Mouse (Mus musculus): ENCODE measurements around the gene Hdhd5.

Hdhd5 gene

DNA sequence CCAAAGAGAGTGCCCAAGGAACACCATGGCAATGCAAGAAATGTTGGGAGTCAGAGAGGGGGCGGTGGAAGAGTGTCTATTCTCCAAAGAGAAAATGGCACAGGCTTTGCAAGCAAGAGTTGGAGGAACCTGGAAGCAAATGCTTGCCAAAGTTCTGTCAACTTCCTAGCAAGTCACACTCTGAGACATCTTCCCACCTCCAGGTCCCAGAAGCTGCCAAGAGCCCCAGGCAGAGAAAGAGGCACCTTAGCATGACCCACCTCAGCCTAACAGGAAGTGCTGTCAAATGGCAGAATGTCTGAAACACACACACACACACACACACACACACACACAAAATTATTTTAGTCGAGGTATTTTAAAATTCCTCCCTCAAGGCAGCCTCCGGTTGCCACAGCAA lies 27.1 kb downstream of the Hdhd5 start:
- POLR2A ChIA-PET, result no interaction called here
- CTCF ChIA-PET, result no interaction called here

DNA sequence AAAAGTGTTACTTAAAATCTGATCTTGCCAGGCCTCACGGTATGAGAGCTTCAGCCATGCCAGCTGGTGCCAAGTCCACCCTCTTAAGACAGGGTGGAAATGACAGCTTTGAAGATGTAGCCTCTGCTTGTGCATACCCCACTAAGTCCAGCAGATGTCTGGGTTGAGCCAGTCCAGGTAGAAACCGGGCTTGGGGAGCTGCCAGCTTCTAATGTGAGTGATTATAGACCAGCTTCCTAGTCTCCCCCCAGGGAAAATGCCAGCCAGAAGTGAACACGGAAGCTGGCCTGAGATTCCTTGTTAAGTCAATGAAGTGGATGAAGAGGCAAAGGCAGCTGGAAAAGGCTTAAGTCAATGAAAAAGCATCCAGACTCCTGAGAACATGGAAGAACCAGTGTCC lies 34.6 kb downstream of the Hdhd5 start:
- ChIA-PET CTCF (interaction anchor here (0.6 to 4.0 kb wide), 11 partner anchors 13 to 1894 kb away, joined by 3 to 15 read pairs (median 4); no protein-coding TSS in a partner anchor), POLR2A (interaction anchor here in 2 of 4 experiments (0.7 to 6.2 kb wide), 7 partner anchors 9 to 562 kb away, joined by 3 to 45 read pairs (median 3); no protein-coding TSS in a partner anchor)

DNA sequence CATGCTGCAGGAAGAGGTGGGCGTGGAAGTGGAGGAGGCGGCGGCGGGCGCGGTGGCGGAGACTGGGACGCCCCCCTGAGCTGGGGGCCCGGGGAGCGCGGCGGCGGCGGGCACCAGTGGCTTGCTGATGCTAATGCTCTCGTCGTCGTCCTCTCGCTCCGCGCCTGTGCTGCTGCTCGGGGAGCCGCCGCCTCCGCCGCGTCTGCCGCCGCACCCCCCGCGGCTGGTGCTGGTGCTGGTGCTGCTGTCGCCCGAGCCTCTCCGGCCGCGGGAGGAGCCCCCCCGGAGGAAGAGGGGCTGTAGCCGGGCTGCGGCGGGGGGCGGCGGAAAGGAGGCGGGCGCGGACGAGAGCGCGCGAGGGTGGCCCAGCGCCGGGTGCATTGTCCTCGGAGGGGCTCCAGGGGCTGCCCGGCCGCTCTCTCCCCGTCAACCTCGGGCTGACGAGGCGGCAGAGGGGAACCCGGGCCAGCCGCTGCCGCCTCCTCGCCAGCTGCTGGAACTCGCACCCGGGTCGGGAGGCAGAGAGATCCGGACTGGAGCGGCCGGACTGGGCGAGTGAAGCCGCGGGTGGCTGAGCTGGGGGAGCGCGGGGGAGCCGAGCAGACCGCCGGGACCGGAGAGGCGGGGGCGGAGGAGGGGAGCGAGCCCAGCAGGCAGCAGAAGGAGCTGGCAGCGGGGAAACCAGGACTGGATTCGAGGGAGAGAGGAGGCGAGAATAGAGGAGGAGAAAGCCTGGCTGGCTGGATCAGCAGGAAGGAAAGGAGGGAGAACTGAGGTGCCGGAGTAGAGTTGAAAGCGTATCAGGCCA lies 37.5 kb downstream of the Hdhd5 start, which contains the start of gene Tmem121b:
TSS of gene Tmem121b (minus strand) at position 434 of the 808 bp plus-strand sequence.
- ChIA-PET POLR2A (interaction anchor here in 2 of 4 experiments (0.7 to 6.2 kb wide), 13 partner anchors 11 to 250 kb away, joined by 3 to 45 read pairs (median 4); no protein-coding TSS in a partner anchor), CTCF (interaction anchor here in 2 of 4 experiments (1.0 to 4.0 kb wide), 8 partner anchors 11 to 405 kb away, joined by 3 to 20 read pairs (median 10); partner anchors contain the start of gene Hdhd5 (in 1 of the 2))

DNA sequence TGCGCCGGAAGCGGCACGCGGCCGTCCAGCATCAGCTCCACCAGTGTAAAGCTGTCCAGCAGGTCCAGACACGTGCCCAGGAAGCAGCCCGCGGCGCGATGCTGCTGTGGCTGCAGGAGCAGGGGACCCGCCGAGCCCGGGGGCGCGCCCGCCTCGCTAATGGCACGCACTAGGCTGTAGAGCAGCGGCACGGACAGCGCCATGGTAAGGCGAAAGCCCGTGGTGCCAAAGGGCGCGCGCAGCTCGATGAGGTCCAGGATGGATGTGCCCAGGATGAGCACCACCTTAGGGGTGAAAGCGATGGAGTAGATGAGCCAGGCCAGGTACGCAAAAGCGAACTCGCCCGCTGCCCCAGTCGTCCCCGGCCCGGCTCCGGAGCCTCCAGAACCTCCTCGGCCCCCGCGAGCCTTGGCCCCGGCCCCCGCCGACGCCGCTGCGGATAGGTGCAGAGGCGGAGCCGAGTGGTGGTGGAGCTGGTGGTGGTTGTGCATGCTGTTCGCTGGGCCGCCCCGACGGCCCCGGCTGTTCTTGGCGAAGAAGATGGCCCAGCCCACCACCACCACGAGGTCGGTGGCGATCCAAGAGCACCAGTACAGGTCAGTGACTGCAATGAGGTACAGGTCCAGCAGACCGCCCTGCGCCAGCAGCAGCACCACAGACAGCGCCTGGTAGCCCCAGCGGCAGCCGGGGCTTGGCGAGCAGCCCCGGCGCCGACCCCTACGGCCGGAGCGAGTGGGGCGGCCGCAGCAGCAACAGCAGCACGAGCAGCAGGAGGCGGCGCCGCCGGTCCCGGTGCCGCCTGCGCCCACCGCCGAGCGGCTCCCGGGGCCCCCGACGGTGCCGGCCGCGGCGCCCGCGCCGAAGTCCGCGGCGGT lies 38.4 kb downstream of the Hdhd5 start:
- CTCF ChIA-PET, result interaction anchor here in 3 of 4 experiments (0.6 to 4.0 kb wide), 6 partner anchors 10 to 405 kb away, joined by 4 to 20 read pairs (median 8); no protein-coding TSS in a partner anchor
- POLR2A ChIA-PET, result interaction anchor here in 3 of 4 experiments (0.7 to 6.2 kb wide), 10 partner anchors 9 to 251 kb away, joined by 3 to 45 read pairs (median 4); no protein-coding TSS in a partner anchor

DNA sequence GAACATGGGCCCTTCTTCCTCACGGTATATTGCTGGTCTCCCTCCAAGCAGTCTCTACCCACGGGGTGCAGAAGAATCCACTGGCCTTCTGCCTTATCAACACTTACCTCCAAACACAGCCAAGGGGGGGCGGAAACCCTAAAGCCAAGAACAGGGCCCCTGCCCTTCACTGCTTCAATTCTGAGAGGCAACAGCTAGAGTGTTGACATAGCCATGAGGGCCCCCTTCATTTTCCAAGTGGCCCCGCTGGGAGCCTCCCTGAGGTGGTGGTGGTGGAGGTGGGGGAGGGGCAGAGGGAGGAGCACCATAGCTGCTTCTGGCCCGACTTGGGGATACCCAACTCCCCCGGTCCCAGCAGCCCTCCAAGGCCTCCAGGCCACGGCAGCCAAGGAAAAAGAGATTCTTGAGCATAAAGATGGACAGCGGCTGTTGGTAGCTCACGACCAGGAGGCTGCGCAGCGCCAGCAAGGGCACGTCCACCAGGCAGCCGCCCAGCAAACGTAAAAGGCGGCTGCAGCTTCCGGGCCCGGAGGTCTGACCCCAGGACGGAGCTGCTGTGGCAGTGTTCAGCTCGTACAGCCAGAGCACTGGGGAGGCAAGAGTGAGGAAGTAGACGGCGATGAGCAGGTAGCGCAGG lies 39.1 kb downstream of the Hdhd5 start:
- ChIA-PET CTCF (interaction anchor here in 3 of 4 experiments (0.6 to 1.9 kb wide), 5 partner anchors 9 to 782 kb away, joined by 3 to 20 read pairs (median 7); no protein-coding TSS in a partner anchor), POLR2A (interaction anchor here in 3 of 4 experiments (0.8 to 2.2 kb wide), 3 partner anchors 8 to 19 kb away, joined by 3 to 12 read pairs (median 3); no protein-coding TSS in a partner anchor)

DNA sequence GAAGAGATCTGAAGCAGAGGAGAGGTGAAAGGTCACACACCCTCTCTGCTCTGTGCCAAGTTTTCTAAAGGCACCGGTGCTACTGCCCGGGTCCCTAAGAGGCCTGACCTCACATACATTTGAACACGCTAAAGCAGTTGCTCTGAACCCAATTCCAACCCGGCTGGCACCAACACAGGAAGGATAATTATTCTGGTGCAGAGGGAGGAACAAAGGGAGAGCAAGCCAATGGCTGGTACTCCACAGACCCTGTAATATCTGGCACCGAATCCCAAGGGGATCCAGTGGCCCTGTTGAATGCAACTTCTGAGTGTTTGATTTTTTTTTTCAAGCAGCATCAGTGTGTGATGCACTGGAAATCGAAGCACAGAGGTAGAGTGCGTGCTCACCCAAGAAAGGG lies 40.1 kb downstream of the Hdhd5 start:
- CTCF ChIA-PET, result no interaction called here
- POLR2A ChIA-PET, result interaction anchor here in 1 of 4 experiments (2.2 kb wide), 1 partner anchor 8 kb away, joined by 12 read pairs; no protein-coding TSS in a partner anchor

DNA sequence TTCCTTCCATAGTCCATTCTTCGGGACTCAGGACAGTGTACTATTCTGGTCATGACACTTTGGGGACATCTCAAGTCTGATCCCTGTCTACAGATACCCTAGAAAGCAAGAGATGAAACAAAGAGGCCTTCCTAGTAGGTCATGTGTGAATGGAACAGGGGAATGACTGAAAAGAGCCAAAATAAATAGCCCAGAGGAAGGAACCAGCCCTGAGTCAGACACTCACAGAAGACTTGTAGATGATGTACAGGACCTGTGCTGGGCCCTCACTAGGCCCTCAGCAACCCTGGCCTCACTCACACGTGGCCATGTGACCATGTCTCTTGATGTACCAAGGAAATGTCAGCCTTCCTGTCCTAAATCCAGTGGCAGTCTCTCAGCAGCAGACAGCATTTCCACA lies 41.7 kb downstream of the Hdhd5 start:
- POLR2A ChIA-PET, result no interaction called here

DNA sequence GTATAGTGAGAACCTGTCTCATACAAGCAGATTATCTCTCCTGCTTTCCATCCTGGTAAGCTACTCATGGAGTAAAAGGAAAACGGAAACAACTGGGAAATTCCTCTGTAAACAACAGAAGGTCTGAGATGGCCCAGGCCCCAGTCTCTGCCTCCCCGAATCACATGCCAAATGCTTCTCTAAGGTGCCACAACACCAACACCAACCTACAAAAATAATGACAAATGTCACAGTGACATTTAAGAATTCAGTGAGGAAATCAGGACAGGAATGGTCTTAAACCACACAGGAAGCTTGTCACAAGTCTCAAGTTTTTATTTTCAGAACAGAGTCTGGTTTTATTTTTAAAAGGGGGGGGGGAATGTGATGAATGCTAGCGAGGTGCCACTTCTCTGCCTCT lies 42.5 kb downstream of the Hdhd5 start:
- POLR2A ChIA-PET, result interaction anchor here in 2 of 4 experiments (0.6 to 1.2 kb wide), 2 partner anchors 10 to 236 kb away, joined by 3 read pairs; no protein-coding TSS in a partner anchor
- CTCF ChIA-PET, result interaction anchor here in 1 of 4 experiments (0.6 kb wide), 1 partner anchor 282 kb away, joined by 5 read pairs; no protein-coding TSS in a partner anchor

More for the DNA sequence above, 41.7 kb downstream of the Hdhd5 start:
- CTCF ChIA-PET, result interaction anchor here in 1 of 4 experiments (0.7 kb wide), 1 partner anchor 76 kb away, joined by 3 read pairs; no protein-coding TSS in a partner anchor

DNA sequence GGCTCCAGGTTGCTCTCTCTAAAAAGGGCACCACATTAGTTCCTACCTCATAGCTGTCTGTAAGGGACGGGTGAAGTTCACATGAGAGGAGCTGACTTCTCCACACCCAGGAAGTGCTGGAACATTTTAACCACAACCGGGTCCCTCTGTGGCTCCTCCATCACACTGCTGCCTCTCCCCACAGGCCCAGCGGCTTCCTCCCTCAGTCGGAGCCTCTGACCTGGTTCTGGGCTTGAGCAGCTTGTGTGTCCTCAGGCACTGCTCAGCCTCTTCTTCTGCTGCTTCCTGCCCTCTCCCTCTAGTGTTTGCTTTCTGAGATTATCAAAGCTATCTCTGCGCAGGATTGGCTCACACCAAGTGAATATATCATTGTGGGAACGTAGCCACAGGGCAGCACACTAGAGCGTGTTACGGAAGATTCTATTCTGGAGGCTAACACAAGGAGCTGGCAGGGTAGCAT lies 45.0 kb downstream of the Hdhd5 start:
- ChIA-PET POLR2A (interaction anchor here in 1 of 4 experiments (1.2 to 1.5 kb wide), 3 partner anchors 11 to 19 kb away, joined by 3 to 4 read pairs (median 3); no protein-coding TSS in a partner anchor), CTCF (interaction anchor here in 1 of 4 experiments (1.4 kb wide), 1 partner anchor 1119 kb away, joined by 5 read pairs; no protein-coding TSS in a partner anchor)

DNA sequence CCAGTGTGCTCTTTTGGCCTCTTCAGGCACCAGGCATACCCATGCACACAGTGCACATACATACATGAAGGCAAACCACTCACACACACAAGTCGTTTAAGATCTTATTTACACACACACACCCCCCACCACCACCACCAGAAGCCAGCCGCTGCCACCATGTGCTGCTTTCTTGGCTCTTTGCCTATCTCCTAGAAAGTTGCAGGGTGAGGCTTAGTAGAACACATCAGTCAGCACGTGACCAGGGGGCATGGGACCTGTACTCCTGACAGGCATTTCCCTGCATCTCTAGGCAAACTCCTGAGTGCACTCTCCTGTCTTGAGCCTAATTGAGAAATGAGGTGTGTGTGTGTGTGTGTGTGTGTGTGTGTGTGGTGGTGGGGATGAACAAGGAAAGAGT lies 46.1 kb downstream of the Hdhd5 start:
- ChIA-PET POLR2A (interaction anchor here in 3 of 4 experiments (0.6 to 1.5 kb wide), 4 partner anchors 10 to 71 kb away, joined by 3 to 9 read pairs (median 6); no protein-coding TSS in a partner anchor), CTCF (no interaction called here)

DNA sequence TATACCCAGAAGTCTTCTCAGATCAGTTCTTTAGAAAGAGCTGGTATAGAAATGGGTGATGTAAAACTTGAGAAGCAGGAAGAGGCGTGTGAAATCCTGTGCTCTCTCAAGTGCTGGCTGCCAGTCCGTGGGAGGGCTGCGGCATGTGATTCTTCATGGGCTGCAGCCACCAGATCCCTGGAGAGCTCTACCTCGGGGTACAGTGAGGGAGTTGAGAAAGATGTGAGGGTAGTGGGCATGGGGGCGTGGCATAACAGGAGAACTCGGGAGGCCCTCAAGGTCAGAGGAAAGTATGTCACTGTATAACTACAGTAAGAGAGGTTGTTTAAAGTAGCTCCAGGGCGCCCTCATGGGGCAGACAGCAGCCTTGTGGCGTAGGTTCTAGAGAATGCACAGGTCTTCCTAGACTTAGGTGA lies 47.9 kb downstream of the Hdhd5 start:
- CTCF ChIA-PET, result interaction anchor here in 3 of 4 experiments (0.5 to 3.2 kb wide), 26 partner anchors 9 to 413 kb away, joined by 3 to 20 read pairs (median 4); partner anchors contain the start of genes Il17ra (in 2 of the 3) and Tmem121b (in 1 of the 3)
- POLR2A ChIA-PET, result interaction anchor here (0.5 to 2.2 kb wide), 11 partner anchors 9 to 185 kb away, joined by 3 to 12 read pairs (median 3); partner anchors contain the start of gene Tmem121b (in 2 of the 4)

DNA sequence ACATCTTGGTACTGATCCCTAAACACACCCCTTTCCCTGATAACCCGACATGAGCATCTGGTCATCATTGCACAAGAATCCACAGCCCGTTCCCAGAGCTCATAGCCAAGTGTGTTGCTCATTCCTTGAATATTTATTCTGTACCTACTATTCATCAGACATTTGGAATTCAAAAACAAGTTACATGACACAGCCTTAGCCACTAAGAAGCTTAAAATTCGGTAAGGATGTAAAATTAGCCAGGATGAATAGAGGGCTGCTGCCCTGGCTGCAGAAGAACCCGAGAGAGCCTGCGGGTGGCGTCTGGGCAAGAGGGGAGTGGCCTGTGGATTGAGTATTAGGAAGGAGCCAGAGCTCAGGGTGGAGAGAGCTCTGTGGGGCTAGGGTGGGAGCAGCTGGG lies 48.4 kb downstream of the Hdhd5 start:
- ChIA-PET POLR2A (interaction anchor here in 3 of 4 experiments (0.9 to 2.2 kb wide), 9 partner anchors 9 to 27 kb away, joined by 3 to 12 read pairs (median 5); partner anchors contain the start of gene Tmem121b (in 2 of the 3)), CTCF (interaction anchor here in 3 of 4 experiments (0.5 to 3.2 kb wide), 25 partner anchors 8 to 261 kb away, joined by 3 to 20 read pairs (median 4); partner anchors contain the start of genes Il17ra (in 2 of the 3) and Tmem121b (in 1 of the 3))

DNA sequence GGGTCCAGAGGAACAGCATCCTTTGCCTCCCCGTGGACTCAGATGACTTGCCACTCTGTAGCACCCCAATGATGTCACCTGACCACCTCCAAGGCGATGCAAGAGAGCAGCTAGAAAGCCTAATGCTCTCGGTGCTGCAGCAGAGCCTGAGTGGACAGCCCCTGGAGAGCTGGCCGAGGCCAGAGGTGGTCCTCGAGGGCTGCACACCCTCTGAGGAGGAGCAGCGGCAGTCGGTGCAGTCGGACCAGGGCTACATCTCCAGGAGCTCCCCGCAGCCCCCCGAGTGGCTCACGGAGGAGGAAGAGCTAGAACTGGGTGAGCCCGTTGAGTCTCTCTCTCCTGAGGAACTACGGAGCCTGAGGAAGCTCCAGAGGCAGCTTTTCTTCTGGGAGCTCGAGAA lies 49.1 kb downstream of the Hdhd5 start:
- CTCF ChIA-PET, result interaction anchor here (0.5 to 3.2 kb wide), 17 partner anchors 9 to 1035 kb away, joined by 3 to 20 read pairs (median 5); partner anchors contain the start of genes Il17ra (in 2 of the 4) and Tmem121b (in 1 of the 4)

DNA sequence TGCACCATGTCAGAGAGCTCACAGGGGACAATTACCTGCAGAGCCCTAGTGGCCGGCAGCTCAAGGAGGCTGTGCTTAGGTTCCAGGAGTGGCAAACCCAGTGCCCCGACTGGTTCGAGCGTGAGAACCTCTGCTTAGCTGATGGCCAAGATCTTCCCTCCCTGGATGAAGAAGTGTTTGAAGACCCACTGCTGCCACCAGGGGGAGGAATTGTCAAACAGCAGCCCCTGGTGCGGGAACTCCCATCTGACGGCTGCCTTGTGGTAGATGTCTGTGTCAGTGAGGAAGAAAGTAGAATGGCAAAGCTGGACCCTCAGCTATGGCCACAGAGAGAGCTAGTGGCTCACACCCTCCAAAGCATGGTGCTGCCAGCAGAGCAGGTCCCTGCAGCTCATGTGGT lies 49.6 kb downstream of the Hdhd5 start:
- CTCF ChIA-PET, result interaction anchor here (0.5 to 3.2 kb wide), 17 partner anchors 9 to 674 kb away, joined by 3 to 20 read pairs (median 5); partner anchors contain the start of genes Il17ra (in 2 of the 4) and Tmem121b (in 1 of the 4)
- POLR2A ChIA-PET, result interaction anchor here in 2 of 4 experiments (0.7 to 2.2 kb wide), 6 partner anchors 9 to 49 kb away, joined by 3 to 12 read pairs (median 5); no protein-coding TSS in a partner anchor

More for the DNA sequence above, 49.1 kb downstream of the Hdhd5 start:
- POLR2A ChIA-PET, result interaction anchor here in 3 of 4 experiments (0.6 to 2.2 kb wide), 11 partner anchors 9 to 244 kb away, joined by 3 to 12 read pairs (median 5); partner anchors contain the start of gene Tmem121b (in 1 of the 3)

DNA sequence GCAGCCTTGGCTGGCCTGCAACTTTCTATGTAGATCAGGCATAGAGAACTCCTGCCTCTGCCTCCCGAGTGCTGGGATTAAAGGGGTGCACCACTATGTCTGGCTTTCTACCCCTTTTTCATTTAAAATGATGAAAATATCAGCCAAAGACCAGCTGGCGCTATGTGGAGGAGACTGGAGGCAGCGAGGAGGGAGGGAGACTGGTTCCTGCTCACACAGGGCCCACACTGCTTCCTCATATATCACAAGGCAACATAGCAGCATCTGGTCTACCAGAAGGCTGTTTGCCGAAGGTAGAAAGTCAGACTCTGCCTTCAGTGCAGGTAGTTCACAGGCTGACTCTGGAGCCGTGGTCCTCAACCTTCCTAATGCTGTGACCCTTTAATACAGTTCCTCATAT lies 50.8 kb downstream of the Hdhd5 start:
- POLR2A ChIA-PET, result interaction anchor here in 1 of 4 experiments (2.2 kb wide), 1 partner anchor 7 kb away, joined by 5 read pairs; no protein-coding TSS in a partner anchor
- CTCF ChIA-PET, result no interaction called here

DNA sequence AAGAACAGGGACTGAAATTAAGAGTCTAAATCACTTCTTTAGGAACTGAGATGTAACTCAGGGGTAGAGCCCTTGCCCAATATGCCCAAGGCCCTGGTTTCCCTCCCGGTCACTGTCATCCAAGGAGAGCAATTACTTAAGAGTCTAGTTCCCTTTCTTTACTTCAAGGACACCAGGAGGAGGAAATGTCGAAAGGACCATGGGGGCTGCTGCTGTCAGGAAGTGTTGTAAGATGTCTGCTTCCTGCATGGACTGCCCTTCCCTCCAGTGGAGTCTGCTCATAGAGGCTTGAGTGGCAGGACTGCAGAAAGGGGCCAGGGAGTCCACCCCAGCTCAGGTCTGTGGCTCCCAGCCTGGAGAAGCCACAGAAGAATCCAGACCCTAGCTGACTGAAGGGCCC lies 51.8 kb downstream of the Hdhd5 start:
- ChIA-PET CTCF (no interaction called here), POLR2A (no interaction called here)

DNA sequence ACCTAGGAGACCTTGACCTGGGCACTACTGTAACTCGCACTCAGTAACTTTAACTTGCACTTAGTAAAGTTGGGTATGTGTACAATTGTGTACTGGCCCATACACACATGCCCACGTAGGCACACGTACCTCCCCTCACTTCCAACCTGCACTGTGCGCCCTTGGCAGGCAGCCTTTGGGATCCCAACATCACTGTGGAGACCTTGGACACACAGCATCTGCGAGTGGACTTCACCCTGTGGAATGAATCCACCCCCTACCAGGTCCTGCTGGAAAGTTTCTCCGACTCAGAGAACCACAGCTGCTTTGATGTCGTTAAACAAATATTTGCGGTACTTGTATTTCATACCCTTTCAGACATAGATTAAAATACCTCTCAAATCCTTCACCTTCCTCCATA lies 55.8 kb downstream of the Hdhd5 start:
- POLR2A ChIA-PET, result interaction anchor here in 1 of 4 experiments (1.6 to 2.9 kb wide), 3 partner anchors 13 to 20 kb away, joined by 3 to 8 read pairs (median 4); partner anchors contain the start of genes Il17ra and Tmem121b
- CTCF ChIA-PET, result interaction anchor here in 1 of 4 experiments (0.7 kb wide), 1 partner anchor 44 kb away, joined by 3 read pairs; no protein-coding TSS in a partner anchor

Data from embryonic stem cell, embryonic (primary cell).